Mouse (Mus musculus) forebrain, embryonic 12.5 days (tissue): ENCODE measurements around the gene Fgfr2. TPM values are rescaled to one million over a fixed set of nuclear protein-coding genes. Genes with fewer than 3 reads are reported as not detected.
A peak's percentile ranks its signal among the peaks of the same experiment; 100 is the strongest.

Experiments used
- ATAC-seq: fragments of 200-750 bp; cut with Nextera tagmentation; 2 replicates; pipeline ENCODE4 v1.8.0; 2017; ENCODE audit warnings: moderate TSS enrichment; ENCODE audit not compliant: low FRiP score
- H3K27ac ChIP-seq: fragments of 300-500 bp; sonication (generic); 2 replicates; pipeline ENCODE4 v1.5.1; 2016; ENCODE audit warnings: mild to moderate bottlenecking
- H3K27me3 ChIP-seq: fragments of 300-500 bp; sonication (generic); 2 replicates; pipeline ENCODE4 v1.6.1; 2016; ENCODE audit warnings: mild to moderate bottlenecking
- H3K36me3 ChIP-seq: fragments of 300-500 bp; sonication (generic); replicated peaks from 2 replicates; pipeline ENCODE4 v1.6.1; 2016; ENCODE audit warnings: mild to moderate bottlenecking
- H3K4me1 ChIP-seq: fragments of 300-500 bp; sonication (generic); 2 replicates; pipeline ENCODE4 v1.6.1; 2016
- H3K4me2 ChIP-seq: fragments of 300-500 bp; sonication (generic); 2 replicates; pipeline ENCODE4 v1.6.1; 2016; ENCODE audit warnings: mild to moderate bottlenecking, moderate library complexity
- H3K4me3 ChIP-seq: fragments of 300-500 bp; sonication (generic); replicated peaks from 2 replicates; pipeline ENCODE4 v1.5.1; 2016; ENCODE audit warnings: mild to moderate bottlenecking
- H3K9ac ChIP-seq: fragments of 300-500 bp; sonication (generic); 2 replicates; pipeline ENCODE4 v1.6.1; 2016; ENCODE audit warnings: mild to moderate bottlenecking
- H3K9me3 ChIP-seq: fragments of 300-500 bp; sonication (generic); 2 replicates; pipeline ENCODE4 v1.6.1; 2016
- WGBS: fragments of 180-500 bp; shearing (Covaris S2); methylation state at CpG from one replicate; pipeline ENCODE4 v1.1.7; 2016; 5-methylcytosine and 5-hydroxymethylcytosine counted together
- polyA plus RNA-seq: library from polyadenylated mRNA; unstranded; fragments of >200 nt; fragmentation: Nextera tagmentation; extraction: Ambion mirVana; gene quantifications from 2 replicates; pipeline ENCODE4 v1.2.1, GENCODE M21; 2016

The Fgfr2 gene
- polyA plus RNA-seq, 1 experiment from 2014 or later: 89.6 TPM

DNA sequence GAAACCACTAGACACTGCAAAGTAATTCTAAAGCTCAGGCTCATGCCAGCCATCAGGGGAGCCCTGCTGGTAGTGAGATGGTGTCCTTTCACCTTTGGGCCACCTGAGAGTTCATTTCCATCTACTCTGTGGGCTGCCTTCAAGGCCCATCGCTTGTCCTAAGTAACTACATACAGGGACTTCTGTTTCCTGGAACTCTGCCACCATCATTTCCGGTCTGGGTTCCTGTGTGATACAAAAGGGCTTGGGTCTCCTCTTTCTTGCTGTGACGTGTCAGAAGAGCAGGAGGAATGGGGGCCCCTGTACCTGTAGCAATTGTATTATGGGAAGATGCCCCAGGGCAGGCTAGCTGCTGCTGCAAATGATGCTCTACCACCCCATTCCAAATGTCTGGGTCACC is 884.2 kb downstream of the Fgfr2 start:
- no peak for ATAC-seq
- H3K36me3 ChIP-seq: peaks cover 24% of the 10 kb centered on the region
- 89% methylated on average over 3 of the region's 3 CpGs for WGBS
- no peaks in the 10 kb centered on the region for H3K27me3 ChIP-seq
- H3K9ac ChIP-seq: no peak overlapping the region
- no peak overlapping the region for H3K4me2 ChIP-seq
- H3K9me3 ChIP-seq: no peaks in the 10 kb centered on the region
- H3K27ac ChIP-seq: no peak overlapping the region
- H3K4me3 ChIP-seq: no peak overlapping the region
- 0 out of 2 replicates have a peak, but pooled peaks cover 4% of the 10 kb centered on the region for H3K4me1 ChIP-seq

DNA sequence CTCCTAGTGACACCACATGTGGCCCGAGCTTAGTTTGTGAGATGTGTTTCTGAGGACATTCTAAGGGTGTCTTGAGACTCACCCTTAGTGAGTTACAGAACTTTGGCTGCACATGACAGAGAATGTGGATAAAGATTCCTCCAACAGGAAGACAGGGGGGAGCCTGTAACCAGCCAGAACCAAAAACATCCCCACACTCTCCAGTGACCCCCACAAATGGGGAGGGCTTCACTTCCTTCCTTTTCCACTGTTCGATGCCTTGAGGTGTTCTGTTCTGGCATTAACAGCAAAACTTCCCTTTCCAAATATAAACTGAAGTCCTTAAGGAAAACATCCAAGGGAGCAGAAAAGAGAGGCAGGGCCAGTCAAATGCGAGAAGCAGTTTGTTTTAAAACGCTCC is 886.0 kb downstream of the Fgfr2 start:
- Histone ChIP-seq H3K27ac (no peak overlapping the region), H3K36me3 (peaks cover 17% of the 10 kb centered on the region), H3K27me3 (no peaks in the 10 kb centered on the region), H3K4me1 (0 out of 2 replicates have a peak, but pooled peaks cover 4% of the 10 kb centered on the region), H3K4me3 (no peak overlapping the region), H3K4me2 (no peak overlapping the region), H3K9me3 (no peaks in the 10 kb centered on the region), H3K9ac (no peak overlapping the region)
- 88% methylated on average over 4 of the region's 4 CpGs for WGBS
- ATAC-seq: no peak

DNA sequence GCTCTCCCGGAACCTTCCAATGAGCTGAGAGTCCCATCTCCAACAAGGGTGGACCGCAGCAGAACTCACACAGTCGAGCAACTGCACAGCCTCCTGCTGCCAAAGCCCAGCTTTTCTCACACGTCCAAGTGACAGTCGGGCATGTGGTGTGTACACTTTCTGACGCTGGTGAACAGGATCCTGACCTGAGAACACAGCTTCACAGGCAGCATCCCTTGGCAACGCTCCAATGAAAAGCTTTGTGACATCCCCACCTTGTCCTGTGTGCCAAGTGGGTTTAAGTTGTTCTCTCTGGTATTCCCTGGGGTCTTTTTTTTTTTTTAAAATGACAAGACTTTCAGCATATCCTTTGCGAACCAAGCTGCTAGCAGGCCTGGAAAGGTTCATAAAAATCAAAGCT is 886.4 kb downstream of the Fgfr2 start:
- no peak for ATAC-seq
- no peak overlapping the region for H3K4me2 ChIP-seq
- H3K9ac ChIP-seq: no peak overlapping the region
- no peak overlapping the region for H3K4me3 ChIP-seq
- WGBS: 83% methylated on average over 8 of the region's 8 CpGs
- H3K27me3 ChIP-seq: no peaks in the 10 kb centered on the region
- 0 out of 2 replicates have a peak, but pooled peaks cover 4% of the 10 kb centered on the region for H3K4me1 ChIP-seq
- H3K9me3 ChIP-seq: no peaks in the 10 kb centered on the region
- peaks cover 15% of the 10 kb centered on the region for H3K36me3 ChIP-seq
- H3K27ac ChIP-seq: 0 out of 2 replicates have a peak overlapping the region, but pooled peaks have one; percentile 0

DNA sequence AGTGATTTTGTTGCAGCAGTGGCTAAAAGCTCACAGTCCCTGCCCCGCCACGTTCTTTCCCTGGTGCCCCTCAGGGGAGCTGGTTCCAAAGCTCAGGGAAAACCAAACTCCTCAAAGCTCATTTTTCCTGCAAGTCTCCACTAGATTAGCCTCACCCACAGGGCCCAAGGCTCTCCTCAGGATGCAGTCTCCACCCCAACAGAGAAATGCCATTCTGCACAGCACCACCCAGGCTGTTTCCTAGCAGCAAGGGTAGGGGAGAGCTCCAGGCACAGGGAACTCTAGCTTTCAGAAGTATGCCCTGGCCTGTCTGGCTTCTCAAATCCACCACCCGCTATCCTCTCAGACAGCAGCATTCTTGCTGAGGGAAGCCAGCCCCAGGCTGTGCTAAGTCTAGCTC is 888.9 kb downstream of the Fgfr2 start:
- no peak overlapping the region for H3K4me2 ChIP-seq
- H3K27me3 ChIP-seq: no peaks in the 10 kb centered on the region
- peaks cover 12% of the 10 kb centered on the region; the same call in 1 of the 2 replicates for H3K36me3 ChIP-seq
- WGBS: 56% methylated on average over 3 of the region's 3 CpGs
- H3K27ac ChIP-seq: no peak overlapping the region
- no peak overlapping the region for H3K4me3 ChIP-seq
- no peak for ATAC-seq
- no peak overlapping the region for H3K9ac ChIP-seq
- H3K4me1 ChIP-seq: 0 out of 2 replicates have a peak, but pooled peaks cover 4% of the 10 kb centered on the region
- no peaks in the 10 kb centered on the region for H3K9me3 ChIP-seq

DNA sequence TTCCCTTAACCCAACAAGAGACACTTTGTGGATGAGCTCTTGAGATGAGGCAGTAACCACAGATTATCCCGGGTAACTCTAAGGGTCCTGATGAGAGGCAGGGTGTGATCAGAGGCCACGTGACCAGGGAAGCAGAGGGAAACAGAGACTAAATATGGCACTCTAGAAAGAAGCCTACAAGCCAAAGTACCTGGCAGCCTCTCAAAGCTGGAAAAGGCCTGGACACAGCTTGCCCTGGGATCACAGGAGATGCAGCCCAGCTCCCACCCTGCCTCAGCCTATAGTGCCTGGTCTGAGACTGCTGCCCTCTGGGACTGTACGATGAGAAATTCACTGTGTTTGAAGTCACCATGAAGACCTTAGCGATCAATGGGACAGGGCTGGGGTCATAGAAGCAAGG is 889.4 kb downstream of the Fgfr2 start:
- H3K9ac ChIP-seq: no peak overlapping the region
- no peak for ATAC-seq
- H3K27ac ChIP-seq: no peak overlapping the region
- H3K4me2 ChIP-seq: no peak overlapping the region
- H3K36me3 ChIP-seq: peaks cover 12% of the 10 kb centered on the region; the same call in 1 of the 2 replicates
- no peak overlapping the region for H3K4me3 ChIP-seq
- no peaks in the 10 kb centered on the region for H3K27me3 ChIP-seq
- 83% methylated on average over 4 of the region's 4 CpGs for WGBS
- no peaks in the 10 kb centered on the region for H3K9me3 ChIP-seq
- 0 out of 2 replicates have a peak, but pooled peaks cover 4% of the 10 kb centered on the region for H3K4me1 ChIP-seq

DNA sequence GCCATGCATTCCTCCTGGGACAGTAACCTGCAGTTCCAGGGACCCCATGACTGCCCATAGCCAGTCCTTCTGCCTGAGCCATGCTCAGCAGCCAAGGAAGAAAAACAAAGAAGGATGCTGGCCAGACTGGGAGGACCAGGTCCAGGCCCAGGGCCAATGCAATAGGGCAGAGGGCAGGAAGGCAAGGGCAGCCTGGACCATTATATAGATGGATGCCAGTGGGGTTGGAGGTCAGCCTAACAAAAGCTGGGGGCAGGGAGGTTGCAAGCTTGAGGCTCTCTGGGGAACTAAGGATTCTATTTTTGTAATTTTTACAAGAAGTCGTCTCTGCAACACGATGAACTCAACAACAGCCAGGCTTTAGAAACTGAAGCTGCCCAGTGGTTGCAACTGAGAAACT is 890.2 kb downstream of the Fgfr2 start:
- Histone ChIP-seq H3K4me3 (no peak overlapping the region), H3K27ac (no peak overlapping the region), H3K9me3 (no peaks in the 10 kb centered on the region), H3K27me3 (no peaks in the 10 kb centered on the region), H3K36me3 (peaks cover 8% of the 10 kb centered on the region; the same call in 1 of the 2 replicates), H3K4me1 (0 out of 2 replicates have a peak, but pooled peaks cover 4% of the 10 kb centered on the region), H3K9ac (no peak overlapping the region), H3K4me2 (no peak overlapping the region)
- 41% methylated on average over 2 of the region's 2 CpGs for whole genome bisulfite sequencing
- ATAC-seq: no peak

DNA sequence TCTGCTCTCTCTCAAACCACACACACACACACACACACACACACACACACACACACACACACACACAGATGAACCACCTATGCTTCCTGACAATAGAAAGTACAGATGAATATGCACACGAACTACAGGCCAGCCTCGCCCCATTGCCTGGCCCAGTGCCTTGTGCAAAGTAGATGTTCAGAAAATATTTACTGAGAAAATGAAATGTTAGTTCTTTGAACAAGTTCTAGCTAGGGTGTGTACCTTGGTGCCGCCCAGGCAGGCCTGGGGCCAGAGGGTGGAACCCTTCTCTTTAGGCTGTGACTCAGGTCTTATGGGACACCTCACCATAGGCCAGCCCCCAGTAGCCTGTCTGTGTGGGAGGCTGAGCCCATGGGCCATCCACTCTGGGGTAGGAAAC is 891.7 kb downstream of the Fgfr2 start:
- ATAC-seq: no peak
- Histone ChIP-seq H3K4me3 (no peak overlapping the region), H3K27me3 (no peaks in the 10 kb centered on the region), H3K27ac (no peak overlapping the region), H3K9me3 (no peaks in the 10 kb centered on the region), H3K4me1 (0 out of 2 replicates have a peak, but pooled peaks cover 4% of the 10 kb centered on the region), H3K4me2 (no peak overlapping the region), H3K9ac (no peak overlapping the region), H3K36me3 (peaks cover 3% of the 10 kb centered on the region; the same call in 1 of the 2 replicates)
- WGBS: 90% methylated on average over 3 of the region's 3 CpGs

DNA sequence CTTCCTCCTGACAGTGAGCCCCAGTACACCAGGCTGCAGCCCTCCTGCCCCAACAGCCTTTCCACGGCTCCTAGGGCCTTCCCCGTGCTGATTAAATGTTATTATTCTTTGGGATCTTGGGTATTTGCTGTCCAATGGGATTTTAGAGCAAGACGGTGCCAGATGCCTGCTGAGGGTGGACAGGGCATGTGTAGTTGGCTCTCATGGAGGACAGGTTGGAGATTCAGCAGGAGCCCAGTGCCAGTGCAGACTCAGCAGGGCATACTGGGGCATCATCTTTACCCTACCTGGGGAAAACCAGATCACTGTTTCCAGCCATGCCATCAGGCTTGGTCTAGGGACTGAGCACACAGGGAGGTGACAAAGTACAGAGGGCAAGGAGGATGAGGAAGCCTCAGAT is 892.2 kb downstream of the Fgfr2 start:
- 86% methylated on average over 3 of the region's 3 CpGs for WGBS
- no peak for ATAC-seq
- H3K4me1 ChIP-seq: 0 out of 2 replicates have a peak, but pooled peaks cover 4% of the 10 kb centered on the region

DNA sequence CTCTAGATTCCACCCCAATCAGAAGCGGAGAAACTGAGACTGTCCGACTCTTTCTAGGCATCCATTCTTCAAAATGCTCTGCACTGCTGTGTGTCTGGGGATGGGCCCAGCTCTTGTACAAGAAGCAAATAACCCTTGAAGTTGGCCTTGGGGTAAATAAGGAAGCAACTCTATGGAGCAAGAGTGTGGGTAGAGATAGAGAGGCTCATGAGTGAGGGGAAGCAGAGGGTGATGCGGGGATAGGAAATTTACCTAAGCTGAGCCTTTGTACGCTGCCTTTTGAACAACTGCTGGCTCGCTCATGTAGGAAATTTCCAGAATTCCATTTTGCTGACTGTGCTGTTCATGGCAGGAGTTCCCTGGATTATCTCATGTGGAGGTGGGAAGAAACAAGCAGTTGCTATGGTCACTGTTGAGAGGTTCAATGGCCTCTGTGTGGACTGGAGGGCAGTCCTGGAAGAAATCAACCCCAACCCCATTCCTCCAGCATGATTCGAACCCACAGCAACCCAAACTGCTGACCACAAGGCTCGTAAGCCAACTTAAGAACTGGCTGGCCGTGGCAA is 896.0 kb downstream of the Fgfr2 start:
- peaks cover 9% of the 10 kb centered on the region for H3K4me1 ChIP-seq
- no peak overlapping the region for H3K9ac ChIP-seq
- H3K4me3 ChIP-seq: no peak overlapping the region
- H3K4me2 ChIP-seq: no peak overlapping the region
- 86% methylated on average over 8 of the region's 8 CpGs for WGBS
- no peaks in the 10 kb centered on the region for H3K9me3 ChIP-seq
- H3K36me3 ChIP-seq: no peaks in the 10 kb centered on the region
- peak; percentile 5; the same call in 1 of the 2 replicates for ATAC-seq
- H3K27ac ChIP-seq: no peak overlapping the region
- H3K27me3 ChIP-seq: no peaks in the 10 kb centered on the region

More for the DNA sequence above, 892.2 kb downstream of the Fgfr2 start:
- H3K9me3 ChIP-seq: no peaks in the 10 kb centered on the region
- H3K36me3 ChIP-seq: no peaks in the 10 kb centered on the region
- no peak overlapping the region for H3K27ac ChIP-seq
- H3K9ac ChIP-seq: no peak overlapping the region
- no peak overlapping the region for H3K4me2 ChIP-seq
- no peaks in the 10 kb centered on the region for H3K27me3 ChIP-seq
- no peak overlapping the region for H3K4me3 ChIP-seq

DNA sequence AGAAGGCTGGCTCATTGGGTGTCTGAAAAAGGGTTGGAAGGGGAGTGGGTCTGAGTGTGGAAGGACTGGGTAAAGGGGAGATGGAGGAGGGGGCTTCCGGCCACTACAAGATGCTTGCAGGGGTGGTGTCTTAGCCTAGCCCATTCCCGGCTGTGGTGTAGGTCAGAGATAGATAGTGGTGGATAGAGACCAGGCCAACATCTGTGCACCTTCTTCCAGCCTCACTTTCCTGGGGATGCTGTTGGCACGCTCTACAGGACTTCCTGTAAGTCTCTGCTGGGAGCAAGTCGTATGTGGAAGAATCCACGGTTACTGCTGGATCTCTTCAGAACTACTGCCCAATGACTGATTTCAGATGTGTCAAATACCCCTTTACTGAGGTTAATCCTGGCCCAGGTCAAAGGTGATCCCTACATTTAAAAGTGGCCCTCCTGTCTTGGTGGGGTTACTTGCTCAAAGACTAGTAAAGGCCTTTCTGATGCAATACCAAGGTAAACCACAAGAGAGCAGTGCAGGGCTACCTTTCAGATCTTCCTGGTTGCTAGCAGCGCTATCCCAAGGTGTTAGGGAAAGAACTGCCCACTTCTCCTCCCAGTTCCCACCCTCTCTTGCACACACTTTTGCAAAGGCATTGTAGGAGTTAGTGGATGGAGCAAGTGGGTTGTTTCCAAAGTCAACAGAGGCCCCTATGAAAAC is 896.6 kb downstream of the Fgfr2 start:
- WGBS: 63% methylated on average over 6 of the region's 6 CpGs
- H3K9ac ChIP-seq: no peak overlapping the region
- H3K9me3 ChIP-seq: no peaks in the 10 kb centered on the region
- H3K27ac ChIP-seq: no peak overlapping the region
- H3K4me3 ChIP-seq: no peak overlapping the region
- no peaks in the 10 kb centered on the region for H3K36me3 ChIP-seq
- no peak overlapping the region for H3K4me2 ChIP-seq
- ATAC-seq: peak; percentile 65
- no peaks in the 10 kb centered on the region for H3K27me3 ChIP-seq
- H3K4me1 ChIP-seq: peaks cover 9% of the 10 kb centered on the region

DNA sequence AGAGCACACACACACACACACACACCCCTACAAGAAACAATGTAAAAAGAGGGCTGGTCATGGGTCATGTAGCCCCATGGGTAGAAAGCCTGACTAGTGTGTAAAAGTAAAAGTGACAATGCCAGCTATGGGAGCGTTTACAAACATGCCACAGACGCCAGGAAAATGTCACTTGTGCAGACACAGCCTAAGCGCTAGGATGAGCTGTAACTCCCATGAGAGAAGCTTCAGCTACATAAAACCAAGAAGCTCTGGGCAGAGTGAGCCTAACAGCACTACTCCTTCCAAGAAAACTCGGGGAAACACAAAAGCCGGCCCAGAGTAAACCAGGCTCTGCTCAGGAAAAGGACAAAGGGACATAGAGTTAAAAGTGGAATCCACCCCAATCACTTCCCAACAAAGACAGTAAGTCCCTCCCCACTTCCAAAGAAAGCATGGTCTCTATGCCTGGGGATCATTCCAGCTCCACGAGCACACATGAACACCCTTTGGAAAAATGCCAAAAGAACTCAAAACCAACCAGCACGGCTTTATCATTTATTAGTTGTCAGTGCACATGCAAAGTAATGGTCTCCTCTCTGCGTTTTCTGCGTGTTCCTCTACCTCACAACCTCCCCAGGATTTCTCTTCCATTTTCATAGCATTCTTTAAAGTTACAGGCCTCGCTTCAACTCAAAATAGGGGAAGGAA is 899.6 kb downstream of the Fgfr2 start:
- Histone ChIP-seq H3K27ac (peak overlapping the region; percentile 3; the same call in 1 of the 2 replicates), H3K27me3 (no peaks in the 10 kb centered on the region), H3K9ac (no peak overlapping the region), H3K36me3 (no peaks in the 10 kb centered on the region), H3K9me3 (no peaks in the 10 kb centered on the region), H3K4me3 (no peak overlapping the region), H3K4me2 (no peak overlapping the region), H3K4me1 (peaks cover 9% of the 10 kb centered on the region)
- 47% methylated on average over 10 of the region's 10 CpGs for WGBS
- ATAC-seq: no peak

DNA sequence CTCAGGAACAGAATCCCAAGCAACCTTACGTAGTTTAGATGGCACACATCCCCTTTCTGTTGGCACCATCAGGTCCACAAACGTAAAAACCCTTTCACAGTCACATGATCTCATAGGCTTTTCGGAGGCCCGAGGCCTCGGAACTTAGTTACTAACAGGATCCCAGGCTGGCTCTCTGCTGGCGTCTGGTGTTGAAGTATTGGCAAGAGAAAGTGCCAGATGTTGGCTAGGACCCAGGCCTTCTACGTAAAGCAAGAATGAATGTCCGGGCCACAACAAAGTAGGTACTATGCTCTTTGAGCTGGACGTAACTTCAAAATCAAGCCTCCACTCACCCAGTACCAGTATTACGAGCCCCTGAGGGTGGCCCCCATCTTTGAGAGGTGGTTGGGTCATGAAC is 909.1 kb downstream of the Fgfr2 start:
- no peaks in the 10 kb centered on the region for H3K9me3 ChIP-seq
- H3K27me3 ChIP-seq: peaks cover 4% of the 10 kb centered on the region; the same call in 1 of the 2 replicates
- no peak overlapping the region for H3K27ac ChIP-seq
- H3K36me3 ChIP-seq: no peaks in the 10 kb centered on the region
- H3K9ac ChIP-seq: no peak overlapping the region
- H3K4me3 ChIP-seq: no peak overlapping the region
- ATAC-seq: no peak
- peaks cover 11% of the 10 kb centered on the region; the same call in 1 of the 2 replicates for H3K4me1 ChIP-seq
- H3K4me2 ChIP-seq: no peak overlapping the region
- 79% methylated on average over 10 of the region's 10 CpGs for WGBS
